Mouse (Mus musculus): ENCODE measurements around the gene Bahcc1. TPM values are rescaled to one million over a fixed set of nuclear protein-coding genes. Genes with fewer than 3 reads are reported as not detected.

Bahcc1 gene
- total and polyA plus RNA-seq, 3 experiments = 0.04 TPM; not detected in 2

GRCm38 (mm10) chr11:120224488-120225255 lies 8.1 kb upstream of the Bahcc1 start:
- no peak overlapping the region for H3K27ac ChIP-seq (ENCODE audit: insufficient read depth, low read depth)
- no peaks in the 10 kb centered on the region for H3K36me3 ChIP-seq (replicated peaks in 1 of 2; ENCODE audit: control insufficient read depth in 1 of 2, insufficient read depth in 1 of 2, low read length in 1 of 2)
- H3K9me3 ChIP-seq (replicated peaks; ENCODE audit: low read length) = no peaks in the 10 kb centered on the region
- no peaks in the 10 kb centered on the region for H3K79me2 ChIP-seq (replicated peaks; ENCODE audit: control insufficient read depth, extremely low read depth, insufficient read depth, poor library complexity, severe bottlenecking)
- peaks cover 0 to 3% of the 10 kb centered on the region in 2 experiments; a peak in 2 of 4 replicates for H3K4me1 ChIP-seq (ENCODE audit: control insufficient read depth in 1 of 2, insufficient read depth in 2 of 2)
- in situ Hi-C loops (cut with MboI; ENCODE audit: low pct_ligation_motif_present, low pct_unique_long_range_greater_than_20kb, low sequenced_read_pairs) = no loop called here
- no peak overlapping the region for H3K4me3 ChIP-seq (replicated peaks in 1 of 3; ENCODE audit: low read depth in 2 of 3, low read length in 2 of 3, poor library complexity in 1 of 3)
- dilution Hi-C loops (cut with MboI; ENCODE audit: extremely low pct_ligation_motif_present, extremely low pct_unique_long_range_greater_than_20kb, low sequenced_read_pairs) = no loop called here
- no peak overlapping the region for H3K9ac ChIP-seq (ENCODE audit: insufficient read depth, low read depth)
- peaks cover 86% of the 10 kb centered on the region for H3K27me3 ChIP-seq (replicated peaks)
- no peak for DNase-seq (ENCODE audit: extremely low read depth)
- no peak overlapping the region for H3K4me2 ChIP-seq (ENCODE audit: insufficient read depth, low read depth, poor library complexity, severe bottlenecking)
- TF ChIP-seq NRF1 (IDR thresholded peaks at IDR 0.05; ENCODE audit: low read depth, low read length) = no peak
- TF ChIP-seq POLR2AphosphoS2 (IDR thresholded peaks at IDR 0.05; ENCODE audit: low read depth, low read length) = no peak
- no peak for TF ChIP-seq MAX (IDR thresholded peaks at IDR 0.05; ENCODE audit: low read length)
- no peak for TF ChIP-seq UBTF (IDR thresholded peaks at IDR 0.05; ENCODE audit: low read depth, low read length)
- TF ChIP-seq ZNF384 (IDR thresholded peaks at IDR 0.05; ENCODE audit: low read depth, low read length) = no peak
- no peak for TF ChIP-seq RCOR1 (conservative IDR thresholded peaks at IDR 0.05; ENCODE audit: low read depth, low read length)

- peaks cover 7% of the 10 kb centered on the region for H3K9me3 ChIP-seq (replicated peaks; ENCODE audit: low read length)
- peaks cover 0 to 3% of the 10 kb centered on the region in 2 experiments; a peak in 2 of 4 replicates for H3K4me1 ChIP-seq (ENCODE audit: control insufficient read depth in 1 of 2, insufficient read depth in 2 of 2)
- in situ Hi-C loops (cut with MboI; ENCODE audit: low pct_ligation_motif_present, low pct_unique_long_range_greater_than_20kb, low sequenced_read_pairs) = no loop called here
- no peak overlapping the region for H3K27ac ChIP-seq (ENCODE audit: insufficient read depth, low read depth)
- peaks cover 79% of the 10 kb centered on the region for H3K27me3 ChIP-seq (replicated peaks)
- no peaks in the 10 kb centered on the region for H3K36me3 ChIP-seq (replicated peaks in 1 of 2; ENCODE audit: control insufficient read depth in 1 of 2, insufficient read depth in 1 of 2, low read length in 1 of 2)
- H3K9ac ChIP-seq (ENCODE audit: insufficient read depth, low read depth) = no peak overlapping the region
- dilution Hi-C loops (cut with MboI; ENCODE audit: extremely low pct_ligation_motif_present, extremely low pct_unique_long_range_greater_than_20kb, low sequenced_read_pairs) = no loop called here
- TF ChIP-seq PAX5 (IDR thresholded peaks at IDR 0.05; ENCODE audit: low read length) (no peak), CTCF (conservative IDR thresholded peaks at IDR 0.05 in 1 of 2, IDR thresholded peaks at IDR 0.05 in 1 of 2; ENCODE audit: low read depth in 2 of 2, low read length in 2 of 2) (no peak), CHD2 (IDR thresholded peaks at IDR 0.05; ENCODE audit: low read length) (no peak)
- no peak overlapping the region for H3K4me3 ChIP-seq (replicated peaks in 1 of 3; ENCODE audit: low read depth in 2 of 3, low read length in 2 of 3, poor library complexity in 1 of 3)
- no peak overlapping the region for H3K4me2 ChIP-seq (ENCODE audit: insufficient read depth, low read depth, poor library complexity, severe bottlenecking)
- no peaks in the 10 kb centered on the region for H3K79me2 ChIP-seq (replicated peaks; ENCODE audit: control insufficient read depth, extremely low read depth, insufficient read depth, poor library complexity, severe bottlenecking)
- no peak for DNase-seq (ENCODE audit: extremely low read depth)
Measured at GRCm38 (mm10) chr11:120225256-120226195, 7.2 kb upstream of the Bahcc1 start.
